Mouse (Mus musculus) left cerebral cortex, postnatal 4 days (tissue): Measurements from ENCODE around the gene Eif3l. TPM values are rescaled to one million over a fixed set of nuclear protein-coding genes. Genes with fewer than 3 reads are reported as not detected.
A peak's percentile ranks its signal among the peaks of the same experiment; 100 is the strongest.

Source experiments
- DNase-seq: peaks from one replicate; pipeline ENCODE4 v3.0.0-alpha.2; 2022
- intact Hi-C: fragments of 180-260 bp; cut with DNase I; formaldehyde crosslinking; loops from one replicate; pipeline ENCODE4 v1.15.1; 2025
- total RNA-seq, 2 experiments: library from RNA; stranded (reverse); gene quantifications; 2 replicates each; pipeline ENCODE4 v1.2.3; 2021

The Eif3l gene
- total RNA-seq, 2 experiments from 2014 or later, result 116 to 122 TPM

- no peak for DNase-seq
- intact Hi-C loops, result no loop called here
These were observed 4.6 kb downstream of the Eif3l start for GRCm38 (mm10) chr15:79079567-79079966.

DNA sequence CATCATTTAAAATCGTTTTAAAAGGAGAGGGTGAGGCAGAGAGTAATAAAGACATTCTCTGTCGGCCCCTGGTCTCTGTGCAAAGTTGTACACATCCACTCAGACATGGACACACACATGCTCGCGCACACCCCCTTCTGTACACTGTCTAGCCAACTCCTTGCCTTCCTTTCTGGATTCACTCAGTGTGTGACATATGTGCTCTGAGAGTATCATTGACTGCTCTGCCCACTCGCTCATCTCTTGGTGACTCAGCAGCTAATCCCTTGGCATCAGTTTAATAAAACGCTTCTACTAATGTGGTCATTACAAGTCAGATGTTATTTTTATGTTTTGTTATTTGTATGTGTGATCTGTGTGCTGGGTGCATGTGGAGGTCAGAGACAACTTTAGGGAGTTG is 17.3 kb downstream of the Eif3l start:
- no peak for DNase-seq
- intact Hi-C loops, result no loop called here

GRCm38 (mm10) chr15:79093083-79093839 is 18.3 kb downstream of the Eif3l start:
- intact Hi-C loops, result no loop called here
- no peak for DNase-seq

- no peak for DNase-seq
- intact Hi-C loops, result no loop called here
These were observed 20.5 kb downstream of the Eif3l start for GRCm38 (mm10) chr15:79095483-79095882.

- intact Hi-C loops, result no loop called here
- no peak for DNase-seq
These were observed 21.6 kb downstream of the Eif3l start for GRCm38 (mm10) chr15:79096556-79096955.

- intact Hi-C loops, result no loop called here
- no peak for DNase-seq
These were observed 22.2 kb downstream of the Eif3l start for GRCm38 (mm10) chr15:79097135-79097534.

GRCm38 (mm10) chr15:79097611-79098025 is 22.6 kb downstream of the Eif3l start:
- DNase-seq, result peak; percentile 82
- intact Hi-C loops, result no loop called here

- no peak for DNase-seq
- intact Hi-C loops, result no loop called here
These were observed 23.2 kb downstream of the Eif3l start for GRCm38 (mm10) chr15:79098220-79098619.

DNA sequence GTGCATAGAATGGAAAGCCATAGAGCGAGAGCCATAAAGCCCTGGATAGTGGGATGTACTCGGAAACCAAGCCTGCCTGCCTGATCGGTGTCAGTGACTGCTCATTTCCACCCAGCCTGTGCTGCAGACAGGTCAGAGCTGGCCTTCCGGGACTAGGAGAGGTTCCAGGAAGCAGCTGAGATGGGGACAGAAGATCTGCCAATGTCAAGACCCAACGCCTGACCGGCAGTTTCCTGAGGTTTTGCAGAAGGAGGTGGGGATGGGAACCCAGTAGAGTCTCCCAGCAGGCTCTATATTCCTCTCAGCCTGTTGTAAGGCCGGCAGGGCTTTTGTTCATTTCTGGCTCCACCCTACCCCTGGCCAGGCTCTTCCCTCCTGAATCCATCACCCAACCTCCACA is 23.9 kb downstream of the Eif3l start:
- intact Hi-C loops, result no loop called here
- DNase-seq, result no peak

- DNase-seq, result no peak
- intact Hi-C loops, result no loop called here
These were observed 24.5 kb downstream of the Eif3l start for GRCm38 (mm10) chr15:79099456-79099855.

- intact Hi-C loops, result no loop called here
- no peak for DNase-seq
These were observed 25.4 kb downstream of the Eif3l start for GRCm38 (mm10) chr15:79100391-79100790.

GRCm38 (mm10) chr15:79101531-79101930 is 26.6 kb downstream of the Eif3l start:
- intact Hi-C loops, result no loop called here
- no peak for DNase-seq

DNA sequence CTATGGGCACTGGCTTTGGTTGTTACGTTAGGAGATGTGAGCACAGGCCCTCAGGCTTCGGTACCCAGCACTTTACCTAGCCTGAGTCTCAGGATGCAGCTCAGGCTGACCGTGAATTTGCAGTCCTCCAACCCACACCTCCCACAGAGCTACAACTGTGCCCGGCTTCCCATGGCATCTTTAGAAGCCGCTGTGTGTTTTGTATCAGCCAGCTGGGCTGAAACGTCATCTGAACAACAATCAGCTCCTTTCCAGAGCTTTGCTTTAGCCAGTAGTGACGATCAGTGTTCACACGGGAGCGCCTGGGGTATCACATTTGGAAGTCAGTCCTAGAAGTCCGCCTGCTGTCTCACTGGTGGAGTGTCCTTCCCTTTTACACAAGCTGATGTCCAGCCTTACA is 28.3 kb downstream of the Eif3l start:
- DNase-seq, result no peak

GRCm38 (mm10) chr15:79105804-79106203 is 30.8 kb downstream of the Eif3l start:
- no peak for DNase-seq
- intact Hi-C loops, result no loop called here

More for the DNA sequence above, 28.3 kb downstream of the Eif3l start:
- intact Hi-C loops, result no loop called here

GRCm38 (mm10) chr15:79107966-79108365 is 33.0 kb downstream of the Eif3l start:
- intact Hi-C loops, result no loop called here
- DNase-seq, result no peak

DNA sequence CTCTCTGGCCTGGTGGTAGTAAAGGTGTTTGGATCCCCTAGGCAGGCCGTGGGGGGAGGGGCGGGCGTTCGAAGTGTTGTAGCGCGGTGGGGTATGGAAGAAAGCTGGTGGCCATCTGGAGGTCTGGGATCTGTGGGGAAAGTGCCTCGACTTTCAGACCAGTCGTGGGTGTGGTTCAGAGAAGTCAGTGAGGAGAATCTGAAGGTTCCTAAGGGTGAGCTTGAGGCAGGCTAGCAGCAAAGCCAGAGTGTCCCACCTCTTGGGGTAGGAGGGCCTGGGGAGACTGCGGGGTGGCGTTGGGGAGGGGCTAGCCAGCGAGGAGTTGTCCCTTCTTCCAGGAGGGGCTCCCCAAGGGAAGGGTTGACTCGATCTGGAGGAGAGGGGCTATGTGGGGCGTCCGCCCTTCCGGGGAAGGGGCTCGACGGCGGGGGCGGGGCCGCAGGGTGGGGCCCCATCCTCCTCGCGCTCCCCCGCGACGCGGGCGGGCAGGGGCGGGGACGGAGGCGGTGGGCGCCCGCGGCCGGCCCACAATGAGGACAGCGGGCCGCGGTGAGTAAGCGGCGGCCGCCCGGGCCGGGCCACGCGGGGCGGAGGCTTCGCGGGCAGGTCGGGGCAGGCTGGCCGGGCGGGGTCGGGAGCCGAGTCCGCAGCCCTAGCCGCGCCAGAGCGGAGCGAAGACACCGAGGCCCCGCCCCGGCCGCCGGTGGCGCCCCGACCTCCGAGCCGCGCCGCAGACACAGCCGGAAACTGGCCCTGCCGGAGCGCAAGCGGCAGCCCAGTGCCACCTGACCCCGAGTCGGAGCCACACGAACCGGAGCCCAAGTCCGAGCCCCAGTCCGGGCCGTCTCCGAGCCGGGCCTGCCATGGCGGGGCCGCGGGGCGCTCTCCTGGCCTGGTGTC is 33.7 kb downstream of the Eif3l start, which contains the start of gene Micall1:
Gene Micall1, plus strand, starts transcription at position 478 of the 900 bp plus-strand sequence.
- peak; percentile 65 for DNase-seq
- intact Hi-C loops, result no loop called here

- peak; percentile 28 for DNase-seq
- intact Hi-C loops, result no loop called here
These were observed 34.4 kb downstream of the Eif3l start for GRCm38 (mm10) chr15:79109321-79109934.

DNA sequence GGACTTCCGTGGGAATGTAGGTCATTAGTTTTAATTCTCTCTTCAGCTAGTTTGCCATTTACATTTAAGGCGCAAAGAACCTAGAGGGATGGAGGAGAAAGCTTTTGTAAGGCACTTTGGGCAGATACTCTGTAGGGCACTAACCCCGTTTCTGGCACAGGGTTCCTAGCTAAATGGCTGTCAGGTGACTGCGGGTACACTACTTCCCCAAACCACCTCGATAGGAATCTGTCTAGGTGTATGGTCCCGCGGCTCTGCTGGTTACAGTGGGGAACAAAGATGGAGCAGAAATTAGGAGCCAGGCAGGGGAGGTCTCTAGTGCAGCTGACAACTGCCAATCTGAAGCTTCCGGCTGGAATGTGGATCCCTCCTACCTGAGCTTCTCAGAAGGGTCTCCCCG is 35.1 kb downstream of the Eif3l start:
- intact Hi-C loops, result no loop called here
- no peak for DNase-seq

DNA sequence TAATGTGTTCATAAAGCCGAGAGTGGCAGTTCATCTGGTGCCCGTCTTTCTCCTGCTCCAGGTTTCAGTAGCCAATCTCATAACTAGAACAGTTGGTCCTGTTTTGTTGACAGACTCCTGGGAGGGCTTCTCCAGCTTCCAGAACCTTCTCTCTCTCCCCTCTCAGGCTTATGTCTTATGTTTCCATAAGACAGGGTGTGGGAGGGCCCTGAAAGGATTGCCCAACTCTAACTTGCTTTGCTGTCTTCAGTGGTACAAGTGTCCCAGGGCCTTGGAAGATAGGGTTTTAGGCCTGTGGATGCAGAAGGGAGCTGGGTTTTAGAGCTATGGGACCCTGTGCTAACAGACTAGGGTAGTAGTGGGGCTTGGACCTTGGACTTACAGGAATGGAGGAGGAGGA is 35.5 kb downstream of the Eif3l start:
- intact Hi-C loops, result no loop called here

DNA sequence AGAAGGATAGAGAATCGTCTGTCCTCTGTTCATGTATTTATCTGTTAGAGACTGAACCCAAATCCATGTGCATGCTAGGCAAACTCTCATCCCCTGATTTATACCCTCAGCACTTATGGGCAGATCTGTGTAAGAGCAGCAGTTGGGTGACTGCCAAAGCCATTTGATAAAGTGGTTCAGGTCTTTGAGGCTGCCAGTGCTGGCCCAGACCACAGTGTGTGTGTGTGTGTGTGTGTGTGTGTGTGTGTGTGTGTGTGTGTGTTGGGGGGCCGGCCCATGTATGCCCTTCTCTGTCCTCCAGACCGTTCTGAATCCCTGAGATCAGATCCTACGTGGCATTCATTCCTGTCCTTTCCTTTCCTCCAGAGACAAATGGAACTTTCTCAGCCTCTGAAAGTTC is 36.8 kb downstream of the Eif3l start:
- no peak for DNase-seq
- intact Hi-C loops, result no loop called here

More for the DNA sequence above, 35.5 kb downstream of the Eif3l start:
- no peak for DNase-seq

GRCm38 (mm10) chr15:79115276-79115675 is 40.3 kb downstream of the Eif3l start:
- intact Hi-C loops, result no loop called here
- DNase-seq, result no peak
